10 mouse cellular contexts compared by ENCODE assay signal in genomic region chr6:6860411-6861085, GRCm38 (mm10). TPM values are rescaled to one million over a fixed set of nuclear protein-coding genes. Genes with fewer than 3 reads are reported as not detected.
A peak's percentile ranks its signal among the peaks of the same experiment; 100 is the strongest.
DNase-seq lines count a peak whose midpoint lies in the region; ATAC-seq and TF ChIP-seq lines count a peak whose summit lies in the region.
"Had no signal": no experiment of that assay in that cellular context is flagged by ENCODE, and none has a peak within 500 bp of the region (broad histone marks: within the 10 kb centered on the region; RNA-seq: fewer than 3 reads in every experiment).

No protein-coding gene starts in this region.

- no peak overlapping the region for H3K4me2 ChIP-seq in hindbrain, embryonic 13.5 days
- peak overlapping the region; percentile 26 for H3K4me2 ChIP-seq in forebrain, embryonic 11.5 days (ENCODE audit: low read depth, low read length, severe bottlenecking)
- peak overlapping the region; percentile 39 for H3K4me2 ChIP-seq in limb, embryonic 14.5 days (replicated peaks; ENCODE audit: low read depth, low read length, severe bottlenecking)

- ATAC-seq in hindbrain, embryonic 13.5 days (ENCODE audit: low FRiP score): no peak
- no peak for ATAC-seq in forebrain, embryonic 11.5 days (replicated peaks; ENCODE audit: low FRiP score)
- no peak for ATAC-seq in limb, embryonic 14.5 days (ENCODE audit: low FRiP score, low read depth)
- ATAC-seq in cerebellum, adult (ENCODE audit: insufficient number of reproducible peaks, low FRiP score, low TSS enrichment): no peak
- ATAC-seq in erythroid progenitor cell, adult 5-6 weeks (replicated peaks; ENCODE audit: low FRiP score, poor library complexity, severe bottlenecking): no peak

- H3K27me3 ChIP-seq in hindbrain, embryonic 10.5 days (ENCODE audit: insufficient read depth, poor library complexity, severe bottlenecking): peaks cover 100% of the 10 kb centered on the region
- H3K27me3 ChIP-seq in hindbrain, embryonic 13.5 days: peaks cover 95% of the 10 kb centered on the region
- peaks cover 85% of the 10 kb centered on the region for H3K27me3 ChIP-seq in forebrain, embryonic 11.5 days (ENCODE audit: control insufficient read depth, insufficient read depth, low read length)
- peaks cover 96% of the 10 kb centered on the region for H3K27me3 ChIP-seq in limb, embryonic 14.5 days (ENCODE audit: control insufficient read depth, insufficient read depth, low read length)

- H3K9ac ChIP-seq in hindbrain, embryonic 13.5 days: no peak overlapping the region
- peak overlapping the region; percentile 43 for H3K9ac ChIP-seq in forebrain, embryonic 11.5 days (ENCODE audit: low read length)
- H3K9ac ChIP-seq in limb, embryonic 14.5 days (ENCODE audit: low read depth, low read length, severe bottlenecking): no peak overlapping the region

- peak overlapping the region; percentile 27; the same call in 1 of the 2 replicates for H3K4me3 ChIP-seq in hindbrain, embryonic 10.5 days
- no peak overlapping the region for H3K4me3 ChIP-seq in hindbrain, embryonic 13.5 days
- H3K4me3 ChIP-seq in forebrain, embryonic 11.5 days (ENCODE audit: low read depth, low read length): peak overlapping the region; percentile 24
- peak overlapping the region; percentile 17 for H3K4me3 ChIP-seq in limb, embryonic 14.5 days (replicated peaks; ENCODE audit: low read length)

- no peak overlapping the region for H3K27ac ChIP-seq in hindbrain, embryonic 10.5 days
- no peak overlapping the region for H3K27ac ChIP-seq in hindbrain, embryonic 13.5 days
- peak overlapping the region; percentile 74 for H3K27ac ChIP-seq in forebrain, embryonic 11.5 days (ENCODE audit: low read depth, low read length)
- H3K27ac ChIP-seq in limb, embryonic 14.5 days (replicated peaks; ENCODE audit: low read depth, low read length): no peak overlapping the region

- H3K4me1 ChIP-seq in hindbrain, embryonic 10.5 days (replicated peaks): peaks cover 30% of the 10 kb centered on the region
- peaks cover 17% of the 10 kb centered on the region for H3K4me1 ChIP-seq in hindbrain, embryonic 13.5 days (replicated peaks)
- peaks cover 12% of the 10 kb centered on the region; the same call in 1 of the 2 replicates for H3K4me1 ChIP-seq in forebrain, embryonic 11.5 days (replicated peaks; ENCODE audit: control insufficient read depth, insufficient read depth, low read length)
- H3K4me1 ChIP-seq in limb, embryonic 14.5 days (ENCODE audit: control insufficient read depth, insufficient read depth, low read length): peaks cover 11% of the 10 kb centered on the region; the same call in 1 of the 2 replicates

- H3K9me3 ChIP-seq in hindbrain, embryonic 10.5 days: 0 out of 2 replicates have a peak, but pooled peaks cover 2% of the 10 kb centered on the region
- H3K9me3 ChIP-seq in hindbrain, embryonic 13.5 days: no peaks in the 10 kb centered on the region
- no peaks in the 10 kb centered on the region for H3K9me3 ChIP-seq in forebrain, embryonic 11.5 days (ENCODE audit: control insufficient read depth, low read length)
- H3K9me3 ChIP-seq in limb, embryonic 14.5 days (ENCODE audit: control insufficient read depth, low read length): no peaks in the 10 kb centered on the region

- no peaks in the 10 kb centered on the region for H3K36me3 ChIP-seq in hindbrain, embryonic 10.5 days
- H3K36me3 ChIP-seq in hindbrain, embryonic 13.5 days: no peaks in the 10 kb centered on the region
- H3K36me3 ChIP-seq in forebrain, embryonic 11.5 days (ENCODE audit: control insufficient read depth, insufficient read depth, low read length): no peaks in the 10 kb centered on the region
- H3K36me3 ChIP-seq in limb, embryonic 14.5 days (ENCODE audit: control insufficient read depth, insufficient read depth, low read length): no peaks in the 10 kb centered on the region

- under 1% methylated on average over 33 of the region's 33 CpGs for WGBS in hindbrain, embryonic 10.5 days
- under 1% methylated on average over 33 of the region's 33 CpGs for WGBS in hindbrain, embryonic 13.5 days
- under 1% methylated on average over 33 of the region's 33 CpGs for WGBS in forebrain, embryonic 11.5 days
- under 1% methylated on average over 33 of the region's 33 CpGs for WGBS in limb, embryonic 14.5 days

- DNase-seq in hindbrain, embryonic 10.5 days (ENCODE audit: low spot score): peak; percentile 64
- DNase-seq in ZHBTc4 (ENCODE audit: low read depth, low spot score): peak; percentile 53
- DNase-seq in forebrain, embryonic 11.5 days (ENCODE audit: low spot score): no peak
- no peak for DNase-seq in limb, embryonic 14.5 days (ENCODE audit: low spot score)
- DNase-seq in spleen, postnatal 10 days (ENCODE audit: low spot score in 2 of 2): no peak
- DNase-seq: cerebellum, adult 9-11 months had no signal

- no peak for TF ChIP-seq POLR2A in limb, embryonic 14.5 days (IDR thresholded peaks at IDR 0.05; ENCODE audit: borderline replicate concordance, extremely low read depth, insufficient read depth, insufficient read length)

RNA-seq across cellular contexts. Expression of gene Dlx6, which starts 2.6 kb away (rescaled TPM):
- polyA plus RNA-seq in hindbrain, embryonic 10.5 days (2016; fragmentation: Nextera tagmentation; extraction: Ambion mirVana): 0.47 and 1.0 TPM in 2 replicates
- 0.18 TPM in 1 of 2 replicates, not detected in the other for polyA plus RNA-seq in hindbrain, embryonic 13.5 days (2015; fragmentation: Nextera tagmentation; extraction: Ambion mirVana)
- 4.5 and 7.3 TPM in 2 replicates for polyA plus RNA-seq in forebrain, embryonic 11.5 days (2014; fragmentation: Nextera tagmentation; extraction: Ambion mirVana)
- 6.8 and 7.4 TPM in 2 replicates for polyA plus RNA-seq in limb, embryonic 14.5 days (2012; rRNA removed)
- polyA plus RNA-seq in limb, embryonic 14.5 days (2014; fragmentation: Nextera tagmentation; extraction: Ambion mirVana): 1.00 and 1.8 TPM in 2 replicates
- total RNA-seq in erythroid progenitor cell, adult 5-6 weeks (2015; ENCODE audit: low replicate concordance): not detected in 2 replicates
- not detected in 2 replicates for total RNA-seq in erythroid progenitor cell, adult 5-6 weeks (2017; ENCODE audit: low replicate concordance)
- total RNA-seq: megakaryocyte-erythroid progenitor cell, adult 5-6 weeks had no signal

RNA-seq across cellular contexts. Expression of gene Dlx5, which starts 21.3 kb away (rescaled TPM):
- 3.4 and 14.5 TPM in 2 replicates for polyA plus RNA-seq in hindbrain, embryonic 10.5 days (2016; fragmentation: Nextera tagmentation; extraction: Ambion mirVana)
- 1.3 and 1.9 TPM in 2 replicates for polyA plus RNA-seq in hindbrain, embryonic 13.5 days (2015; fragmentation: Nextera tagmentation; extraction: Ambion mirVana)
- polyA plus RNA-seq in forebrain, embryonic 11.5 days (2014; fragmentation: Nextera tagmentation; extraction: Ambion mirVana): 45.5 and 47.7 TPM in 2 replicates
- 18.8 and 20.8 TPM in 2 replicates for polyA plus RNA-seq in limb, embryonic 14.5 days (2012; rRNA removed)
- polyA plus RNA-seq in limb, embryonic 14.5 days (2014; fragmentation: Nextera tagmentation; extraction: Ambion mirVana): 35.1 and 35.7 TPM in 2 replicates
- total RNA-seq in erythroid progenitor cell, adult 5-6 weeks (2015; ENCODE audit: low replicate concordance): not detected in 2 replicates
- 0.64 TPM in 1 of 2 replicates, not detected in the other for total RNA-seq in erythroid progenitor cell, adult 5-6 weeks (2017; ENCODE audit: low replicate concordance)
- total RNA-seq: megakaryocyte-erythroid progenitor cell, adult 5-6 weeks had no signal

Comparison
In these comparisons a context has a peak if more than half of its experiments do, and no peak if none do; other contexts are left out.
1. DNase-seq: peak in hindbrain, embryonic 10.5 days (single experiment) and ZHBTc4 (single experiment); none in forebrain, embryonic 11.5 days (single experiment), limb, embryonic 14.5 days (single experiment) and spleen, postnatal 10 days (0 of 2).